Mouse (Mus musculus): ENCODE measurements around the gene 1110059E24Rik. TPM values are rescaled to one million over a fixed set of nuclear protein-coding genes. Genes with fewer than 3 reads are reported as not detected.

1110059E24Rik gene
- polyA plus RNA-seq, 1 experiment from 2014 or later, result 47.4 TPM

DNA sequence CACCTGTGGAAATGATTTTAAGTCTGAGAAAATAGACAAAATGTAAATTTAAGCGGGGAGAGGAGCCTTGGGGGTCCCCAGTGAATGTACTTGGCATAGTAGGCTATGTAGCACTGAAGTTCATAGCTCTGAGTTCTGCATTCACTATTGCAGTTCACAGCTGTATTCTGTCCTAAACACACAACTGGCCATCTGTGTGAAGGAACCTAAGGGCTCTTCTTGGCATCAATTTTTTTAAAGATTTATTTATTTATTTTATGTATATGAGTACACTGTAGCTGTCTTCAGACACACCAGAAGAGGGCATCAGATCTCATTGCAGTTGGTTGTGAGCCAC, 88.3 kb downstream of the 1110059E24Rik start:
- ATAC-seq, result no peak; the same call in 1 of the 2 replicates

DNA sequence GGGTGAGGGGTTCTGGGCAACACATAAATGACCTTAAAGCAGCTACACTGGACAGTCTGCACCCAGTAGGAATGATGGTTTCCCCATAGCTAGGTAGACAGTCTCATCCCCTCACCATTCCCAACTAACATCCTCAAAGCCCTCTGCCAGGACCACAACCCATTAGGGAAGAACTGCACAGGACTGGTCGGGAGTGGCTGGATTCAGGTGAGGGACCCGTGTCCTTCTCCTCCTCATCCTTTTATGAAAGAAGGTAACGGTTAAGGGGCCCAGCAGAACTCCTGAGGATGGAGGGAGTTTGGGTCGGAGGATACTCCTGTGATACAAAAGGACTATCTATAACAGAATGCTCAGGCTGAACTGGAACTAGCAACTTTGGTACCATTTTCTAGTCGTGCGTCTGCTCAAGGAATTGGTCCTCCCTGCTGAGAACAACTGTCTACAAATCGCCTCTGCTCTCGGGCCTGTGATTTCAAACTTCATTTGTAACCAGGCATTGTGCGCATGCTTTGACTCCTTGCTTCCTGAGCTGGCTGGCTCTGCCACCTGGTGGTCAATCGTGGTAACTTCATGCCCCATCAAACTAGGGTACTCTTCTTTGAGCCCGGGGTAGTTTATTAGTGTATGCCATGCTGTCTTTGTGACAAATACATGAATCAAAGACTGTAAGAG, 88.9 kb downstream of the 1110059E24Rik start:
- H3K4me2 ChIP-seq (replicated peaks; ENCODE audit: low read depth, low read length), result no peak overlapping the region
- no peaks in the 10 kb centered on the region for H3K36me3 ChIP-seq (ENCODE audit: insufficient read depth, low read length)
- no peak overlapping the region for H3K4me3 ChIP-seq (ENCODE audit: low read depth, low read length)
- TF ChIP-seq CTCF (IDR thresholded peaks at IDR 0.05), result peak; percentile 98
- TF ChIP-seq EP300 (IDR thresholded peaks at IDR 0.05), result no peak
- DNase-seq (ENCODE audit: low spot score) (peak; percentile 86), ATAC-seq (peak; percentile 71)
- H3K9ac ChIP-seq (replicated peaks; ENCODE audit: low read depth), result no peak overlapping the region
- no peak overlapping the region for H3K27ac ChIP-seq (ENCODE audit: low read length)
- no peaks in the 10 kb centered on the region for H3K27me3 ChIP-seq (replicated peaks; ENCODE audit: insufficient read depth, low read length)
- H3K4me1 ChIP-seq (ENCODE audit: insufficient read depth, low read depth, low read length), result no peaks in the 10 kb centered on the region
- H3K9me3 ChIP-seq (ENCODE audit: low read length), result no peaks in the 10 kb centered on the region
- 26% methylated on average over 11 of the region's 11 CpGs for WGBS

More for the DNA sequence above, 88.3 kb downstream of the 1110059E24Rik start:
- TF ChIP-seq EP300 (IDR thresholded peaks at IDR 0.05) (no peak), CTCF (IDR thresholded peaks at IDR 0.05) (no peak)
- H3K4me3 ChIP-seq (ENCODE audit: low read depth, low read length), result no peak overlapping the region
- no peaks in the 10 kb centered on the region for H3K36me3 ChIP-seq (ENCODE audit: insufficient read depth, low read length)
- H3K9me3 ChIP-seq (ENCODE audit: low read length), result no peaks in the 10 kb centered on the region
- H3K27me3 ChIP-seq (replicated peaks; ENCODE audit: insufficient read depth, low read length), result no peaks in the 10 kb centered on the region
- no peak overlapping the region for H3K9ac ChIP-seq (replicated peaks; ENCODE audit: low read depth)
- DNase-seq (ENCODE audit: low spot score), result peak; percentile 22
- WGBS, result 0% methylated on average over 1 of the region's 1 CpGs
- no peaks in the 10 kb centered on the region for H3K4me1 ChIP-seq (ENCODE audit: insufficient read depth, low read depth, low read length)
- no peak overlapping the region for H3K27ac ChIP-seq (ENCODE audit: low read length)
- no peak overlapping the region for H3K4me2 ChIP-seq (replicated peaks; ENCODE audit: low read depth, low read length)

DNA sequence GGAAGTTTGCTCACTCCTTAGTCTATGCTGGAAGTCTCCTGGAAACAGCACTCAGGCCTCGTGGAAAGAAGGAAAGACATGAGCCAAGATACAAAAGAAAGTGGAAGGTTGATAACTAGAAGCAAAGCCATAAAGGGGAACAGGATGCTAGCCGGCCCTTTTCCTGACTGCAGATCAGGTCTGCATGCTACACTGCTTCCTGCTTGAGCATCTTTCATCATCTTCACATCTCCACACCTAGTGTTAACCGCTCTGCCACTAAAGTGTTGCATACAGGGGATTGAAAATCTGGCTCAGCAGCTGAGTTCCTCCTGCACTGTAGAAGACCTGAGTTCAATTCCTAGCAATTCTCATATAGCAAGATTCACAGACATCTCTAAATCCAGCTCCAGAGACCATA, 89.8 kb downstream of the 1110059E24Rik start:
- no peaks in the 10 kb centered on the region for H3K27me3 ChIP-seq (replicated peaks; ENCODE audit: insufficient read depth, low read length)
- ATAC-seq (no peak), DNase-seq (ENCODE audit: low spot score) (no peak)
- no peaks in the 10 kb centered on the region for H3K36me3 ChIP-seq (ENCODE audit: insufficient read depth, low read length)
- no peaks in the 10 kb centered on the region for H3K4me1 ChIP-seq (ENCODE audit: insufficient read depth, low read depth, low read length)
- H3K27ac ChIP-seq (ENCODE audit: low read length), result no peak overlapping the region
- no peak for TF ChIP-seq CTCF (IDR thresholded peaks at IDR 0.05)
- TF ChIP-seq EP300 (IDR thresholded peaks at IDR 0.05), result no peak
- 58% methylated on average over 3 of the region's 3 CpGs for WGBS
- no peak overlapping the region for H3K9ac ChIP-seq (replicated peaks; ENCODE audit: low read depth)
- H3K4me3 ChIP-seq (ENCODE audit: low read depth, low read length), result no peak overlapping the region
- H3K4me2 ChIP-seq (replicated peaks; ENCODE audit: low read depth, low read length), result no peak overlapping the region
- no peaks in the 10 kb centered on the region for H3K9me3 ChIP-seq (ENCODE audit: low read length)

DNA sequence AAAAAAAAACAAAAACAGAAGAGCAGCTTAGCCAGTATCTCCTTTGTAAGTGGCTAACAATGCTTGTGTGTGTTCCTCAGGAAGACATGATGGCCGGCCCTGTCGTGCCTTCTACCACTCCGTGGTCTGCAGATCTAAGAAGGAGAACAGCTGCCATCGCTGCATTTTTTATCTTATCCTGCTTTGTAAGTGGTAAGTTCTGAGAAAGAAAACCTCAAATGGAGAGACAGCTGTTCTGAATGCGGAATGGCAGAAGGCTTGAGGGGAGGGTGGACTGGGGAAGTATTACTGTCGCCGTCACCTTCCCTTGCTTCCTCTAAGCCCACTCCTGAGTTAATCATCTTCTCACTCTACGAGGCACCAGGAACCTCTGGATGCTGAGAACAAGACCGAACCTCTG, 100.0 kb downstream of the 1110059E24Rik start:
- no peaks in the 10 kb centered on the region for H3K36me3 ChIP-seq (ENCODE audit: insufficient read depth, low read length)
- TF ChIP-seq CTCF (IDR thresholded peaks at IDR 0.05) (no peak), EP300 (IDR thresholded peaks at IDR 0.05) (no peak)
- H3K27ac ChIP-seq (ENCODE audit: low read length), result no peak overlapping the region
- WGBS, result 68% methylated on average over 9 of the region's 9 CpGs
- no peaks in the 10 kb centered on the region for H3K27me3 ChIP-seq (replicated peaks; ENCODE audit: insufficient read depth, low read length)
- H3K9me3 ChIP-seq (ENCODE audit: low read length), result no peaks in the 10 kb centered on the region
- no peak overlapping the region for H3K4me3 ChIP-seq (ENCODE audit: low read depth, low read length)
- no peaks in the 10 kb centered on the region for H3K4me1 ChIP-seq (ENCODE audit: insufficient read depth, low read depth, low read length)
- H3K9ac ChIP-seq (replicated peaks; ENCODE audit: low read depth), result no peak overlapping the region
- DNase-seq (ENCODE audit: low spot score) (no peak), ATAC-seq (no peak)
- no peak overlapping the region for H3K4me2 ChIP-seq (replicated peaks; ENCODE audit: low read depth, low read length)

DNA sequence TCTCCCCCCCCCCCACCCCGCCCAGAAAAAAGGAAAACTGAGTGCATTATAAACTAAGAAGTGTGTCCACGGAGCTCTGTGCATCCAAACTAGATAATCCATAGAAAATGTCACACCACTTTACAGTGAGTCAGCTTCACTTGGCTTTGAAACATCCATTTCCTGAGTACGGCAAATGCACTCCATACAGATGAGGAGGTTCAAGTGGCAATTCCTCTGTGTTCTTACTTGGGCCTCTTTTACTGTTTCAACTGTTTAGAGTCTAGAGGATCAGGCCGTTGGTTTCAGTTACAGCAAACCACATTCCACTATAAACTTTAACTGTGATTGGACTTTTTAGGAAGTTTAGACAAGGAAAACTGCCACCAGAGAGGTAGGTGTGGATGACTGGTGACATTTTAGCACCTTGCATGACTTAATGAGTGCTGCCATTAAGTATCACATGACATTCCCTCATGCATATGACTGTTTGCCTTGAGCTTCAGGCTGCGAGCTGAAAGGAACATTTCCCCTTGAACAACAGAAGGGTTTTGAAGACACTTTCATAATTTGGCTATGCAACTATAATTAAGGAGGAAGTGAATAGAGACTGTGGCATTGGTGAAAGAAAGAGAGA, 100.7 kb downstream of the 1110059E24Rik start:
- H3K9ac ChIP-seq (replicated peaks; ENCODE audit: low read depth), result no peak overlapping the region
- peak; percentile 64 for DNase-seq (ENCODE audit: low spot score)
- H3K27ac ChIP-seq (ENCODE audit: low read length), result no peak overlapping the region
- no peaks in the 10 kb centered on the region for H3K4me1 ChIP-seq (ENCODE audit: insufficient read depth, low read depth, low read length)
- H3K4me2 ChIP-seq (replicated peaks; ENCODE audit: low read depth, low read length), result no peak overlapping the region
- no peaks in the 10 kb centered on the region for H3K36me3 ChIP-seq (ENCODE audit: insufficient read depth, low read length)
- H3K9me3 ChIP-seq (ENCODE audit: low read length), result no peaks in the 10 kb centered on the region
- H3K27me3 ChIP-seq (replicated peaks; ENCODE audit: insufficient read depth, low read length), result no peaks in the 10 kb centered on the region
- peak; percentile 84 for ATAC-seq
- TF ChIP-seq EP300 (IDR thresholded peaks at IDR 0.05) (0 out of 2 replicates have a peak, but pooled peaks have one; percentile 24), CTCF (IDR thresholded peaks at IDR 0.05) (no peak)
- no peak overlapping the region for H3K4me3 ChIP-seq (ENCODE audit: low read depth, low read length)
- 38% methylated on average over 5 of the region's 5 CpGs for WGBS

DNA sequence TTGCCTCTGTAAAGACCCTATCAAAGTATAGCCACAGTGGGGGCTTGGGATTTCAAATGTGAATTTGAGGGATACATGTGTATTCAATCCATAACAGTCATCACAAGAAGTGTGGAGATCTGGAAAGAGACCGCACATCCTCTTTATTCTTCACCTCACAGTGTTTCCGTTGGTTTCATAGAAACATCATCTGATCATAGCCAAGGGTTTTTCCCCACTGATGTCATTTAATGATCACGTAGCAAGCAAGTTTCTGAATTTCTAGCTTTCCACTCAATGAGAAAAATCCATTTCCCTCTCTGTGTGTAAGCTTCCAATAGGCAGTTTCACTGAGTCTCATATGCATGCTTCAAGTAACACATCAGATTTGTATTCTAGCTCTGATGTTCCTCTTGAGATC, 103.1 kb downstream of the 1110059E24Rik start:
- TF ChIP-seq CTCF (IDR thresholded peaks at IDR 0.05), result no peak
- no peak for TF ChIP-seq EP300 (IDR thresholded peaks at IDR 0.05)
- H3K9ac ChIP-seq (replicated peaks; ENCODE audit: low read depth), result no peak overlapping the region
- no peak overlapping the region for H3K27ac ChIP-seq (ENCODE audit: low read length)
- H3K4me2 ChIP-seq (replicated peaks; ENCODE audit: low read depth, low read length), result no peak overlapping the region
- ATAC-seq, result no peak
- no peaks in the 10 kb centered on the region for H3K4me1 ChIP-seq (ENCODE audit: insufficient read depth, low read depth, low read length)
- H3K4me3 ChIP-seq (ENCODE audit: low read depth, low read length), result no peak overlapping the region
- H3K27me3 ChIP-seq (replicated peaks; ENCODE audit: insufficient read depth, low read length), result no peaks in the 10 kb centered on the region
- no peaks in the 10 kb centered on the region for H3K9me3 ChIP-seq (ENCODE audit: low read length)
- DNase-seq (ENCODE audit: low spot score), result no peak
- WGBS, result 87% methylated on average over 3 of the region's 3 CpGs
- H3K36me3 ChIP-seq (ENCODE audit: insufficient read depth, low read length), result no peaks in the 10 kb centered on the region

Data from lung, postnatal 0 days (tissue).